Mouse (Mus musculus) kidney, adult 8-10 months (tissue): ENCODE data around the gene Nup93.

Experiments
- DNase-seq, 2 experiments: peaks; one replicate each; pipeline ENCODE4 v3.0.0; 2022

Gene Nup93

GRCm38 (mm10) chr8:94187290-94188002 is 26.9 kb upstream of the Nup93 start:
- no peak for DNase-seq

GRCm38 (mm10) chr8:94189275-94190031 is 24.9 kb upstream of the Nup93 start:
- no peak for DNase-seq

- peak; percentile 82 to 83 for DNase-seq
These were observed 23.2 kb upstream of the Nup93 start for GRCm38 (mm10) chr8:94191101-94191691.

GRCm38 (mm10) chr8:94192926-94193325 is 21.4 kb upstream of the Nup93 start:
- DNase-seq: no peak

- no peak for DNase-seq
These were observed 19.7 kb upstream of the Nup93 start for GRCm38 (mm10) chr8:94194591-94195223.

GRCm38 (mm10) chr8:94199202-94199869 is 15.0 kb upstream of the Nup93 start:
- peak in 1 of 2 experiments; percentile 65 for DNase-seq

- DNase-seq: no peak
These were observed 10.3 kb upstream of the Nup93 start for GRCm38 (mm10) chr8:94204043-94204442.

- DNase-seq: peak; percentile 48 to 77
These were observed 8.6 kb upstream of the Nup93 start for GRCm38 (mm10) chr8:94205736-94206135.

GRCm38 (mm10) chr8:94206256-94206655 is 8.1 kb upstream of the Nup93 start:
- no peak for DNase-seq

- DNase-seq: no peak
These were observed 6.9 kb upstream of the Nup93 start for GRCm38 (mm10) chr8:94207491-94207890.

- no peak for DNase-seq
These were observed 4.7 kb upstream of the Nup93 start for GRCm38 (mm10) chr8:94209639-94210038.

GRCm38 (mm10) chr8:94210225-94210624 is 4.1 kb upstream of the Nup93 start:
- DNase-seq: no peak

- DNase-seq: peak in 1 of 2 experiments; percentile 5
These were observed 545 bp upstream of the Nup93 start for GRCm38 (mm10) chr8:94213819-94214218.

GRCm38 (mm10) chr8:94227381-94227939 is 13.1 kb downstream of the Nup93 start:
- no peak for DNase-seq

- no peak for DNase-seq
These were observed 25.9 kb downstream of the Nup93 start for GRCm38 (mm10) chr8:94240240-94240751.

GRCm38 (mm10) chr8:94249836-94250435 is 35.6 kb downstream of the Nup93 start:
- no peak for DNase-seq

- DNase-seq: no peak
These were observed 44.5 kb downstream of the Nup93 start for GRCm38 (mm10) chr8:94258881-94259280.

GRCm38 (mm10) chr8:94262626-94263297 is 48.4 kb downstream of the Nup93 start:
- no peak for DNase-seq

GRCm38 (mm10) chr8:94266344-94267191 is 52.2 kb downstream of the Nup93 start:
- no peak for DNase-seq

- DNase-seq: no peak
These were observed 54.1 kb downstream of the Nup93 start for GRCm38 (mm10) chr8:94268359-94268890.
